Mouse (Mus musculus) heart, adult 18-20 months (tissue): Measurements from ENCODE around the gene Cfap74. TPM values are rescaled to one million over a fixed set of nuclear protein-coding genes. Genes with fewer than 3 reads are reported as not detected.
A peak's percentile ranks its signal among the peaks of the same experiment; 100 is the strongest.
"Not testable (repeated sequence)": the region's sequence is repeated elsewhere in the genome, so short reads cannot be mapped to it uniquely, and the experiment has no call there.

Experiments used
- DNase-seq, 2 experiments: peaks; one replicate each; pipeline ENCODE4 v3.0.0; 2021 to 2022; ENCODE audit warnings: mixed read lengths in 1 of 2
- total RNA-seq, 2 experiments: library from RNA; stranded (reverse); gene quantifications; 2 replicates each; pipeline ENCODE4 v1.2.3; 2021

The Cfap74 gene
- total RNA-seq, 2 experiments from 2014 or later = 0.31 TPM; not detected in 1

- DNase-seq = no peak
These were observed 314 bp upstream of the Cfap74 start for GRCm38 (mm10) chr4:155408695-155409057.

- DNase-seq = no peak
These were observed 3.1 kb downstream of the Cfap74 start for GRCm38 (mm10) chr4:155412124-155412523.

DNA sequence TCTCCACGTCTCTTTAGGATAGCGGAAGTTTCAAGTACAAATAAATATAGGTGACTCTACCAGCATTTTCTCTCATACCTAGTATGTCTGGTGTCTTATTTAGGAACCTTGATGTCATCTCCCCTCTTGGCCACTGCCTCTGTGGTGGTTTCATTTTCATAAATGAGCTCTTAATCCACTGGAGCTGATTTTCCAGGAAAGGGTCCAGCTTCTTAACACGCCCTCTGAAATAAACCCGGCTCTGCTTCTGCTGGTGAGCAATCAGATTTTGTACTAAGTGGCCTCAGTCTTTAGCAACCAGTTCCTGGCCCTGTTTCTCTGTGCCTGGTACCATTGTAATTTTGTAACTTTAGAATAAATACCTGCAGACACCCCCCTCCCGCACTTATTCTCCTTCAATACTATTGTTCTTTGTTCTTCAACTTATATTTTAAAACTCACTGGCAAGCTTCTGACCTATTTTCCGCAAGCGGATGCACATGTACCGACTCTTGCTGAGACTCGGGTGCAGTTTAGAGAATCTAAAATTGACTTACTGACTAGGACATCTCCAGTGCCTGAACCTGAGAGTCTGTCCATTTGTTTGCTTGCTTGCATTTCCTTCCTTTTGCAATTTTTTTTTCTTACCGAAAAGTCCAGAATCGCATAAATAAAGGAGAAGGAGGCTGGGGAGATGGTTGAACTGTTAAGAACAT, 4.8 kb downstream of the Cfap74 start:
- no peak for DNase-seq

GRCm38 (mm10) chr4:155414656-155415235, 5.8 kb downstream of the Cfap74 start:
- no peak for DNase-seq

DNA sequence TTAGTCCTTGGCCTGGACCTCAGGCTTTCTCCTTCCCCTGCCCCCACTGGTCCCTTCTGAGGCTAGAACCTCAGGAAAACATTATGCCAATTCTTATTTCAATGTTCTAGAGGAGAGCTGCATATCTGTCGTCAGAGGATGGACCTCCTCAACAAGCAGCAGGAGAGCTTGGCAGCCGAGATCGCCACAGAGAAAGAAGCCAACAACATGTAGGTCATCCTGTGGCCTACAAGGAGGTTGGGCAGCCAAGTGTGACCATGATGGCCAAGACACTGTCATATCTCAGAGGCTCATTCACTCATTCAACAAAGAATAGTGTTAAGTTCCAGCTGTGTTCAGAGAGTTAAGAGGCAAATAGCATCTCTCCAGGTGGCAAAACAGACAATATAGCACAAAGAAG, 11.1 kb downstream of the Cfap74 start:
- no peak for DNase-seq

DNA sequence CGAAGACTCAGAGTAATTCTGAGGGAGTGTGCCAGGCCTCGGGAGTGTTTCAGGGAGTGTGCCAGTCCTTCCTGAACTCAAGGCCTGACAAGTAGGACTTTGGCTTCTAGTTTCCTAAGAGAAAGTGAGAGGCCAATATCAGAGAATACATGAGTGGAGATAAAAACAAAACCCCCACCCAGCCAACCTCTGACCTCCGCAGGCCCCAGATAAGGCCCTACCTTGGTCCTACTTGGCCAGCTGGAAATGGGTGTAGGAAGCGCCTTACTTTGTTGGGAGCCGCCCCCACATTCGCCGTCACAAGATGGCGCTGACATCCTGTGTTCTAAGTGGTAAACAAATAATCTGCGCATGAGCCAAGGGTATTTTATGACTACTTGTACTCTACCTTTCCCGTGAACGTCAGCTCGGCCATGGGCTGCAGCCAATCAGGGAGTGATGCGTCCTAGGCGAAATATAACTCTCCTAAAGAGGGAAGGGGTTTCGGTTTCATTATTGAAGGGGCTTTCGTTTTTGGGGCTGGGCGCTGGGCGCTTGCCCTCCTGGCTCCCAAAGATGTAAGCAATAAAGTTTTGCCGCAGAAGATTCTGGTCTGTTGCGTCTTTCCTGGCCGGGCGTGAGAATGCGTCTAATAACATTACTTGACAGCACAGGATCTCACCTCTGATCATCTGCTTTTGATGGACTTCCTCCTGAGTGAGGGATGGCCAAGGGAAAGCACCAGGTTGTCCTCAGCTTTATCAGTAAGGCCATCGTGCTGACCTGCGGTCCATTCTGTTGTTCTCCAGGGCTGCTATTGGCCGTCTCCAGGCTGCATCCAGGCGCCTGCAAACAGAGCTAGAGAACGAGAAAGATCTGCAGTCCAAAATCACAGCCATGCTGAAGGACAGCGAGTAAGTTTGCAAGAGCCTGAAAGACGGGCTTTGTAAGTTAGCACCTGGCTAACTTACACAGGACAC, 12.7 kb downstream of the Cfap74 start:
- DNase-seq = not testable (repeated sequence)

GRCm38 (mm10) chr4:155423988-155424387, 15.0 kb downstream of the Cfap74 start:
- no peak for DNase-seq

- DNase-seq = no peak
These were observed 17.3 kb downstream of the Cfap74 start for GRCm38 (mm10) chr4:155426272-155426671.

GRCm38 (mm10) chr4:155428442-155428841, 19.5 kb downstream of the Cfap74 start:
- no peak for DNase-seq

DNA sequence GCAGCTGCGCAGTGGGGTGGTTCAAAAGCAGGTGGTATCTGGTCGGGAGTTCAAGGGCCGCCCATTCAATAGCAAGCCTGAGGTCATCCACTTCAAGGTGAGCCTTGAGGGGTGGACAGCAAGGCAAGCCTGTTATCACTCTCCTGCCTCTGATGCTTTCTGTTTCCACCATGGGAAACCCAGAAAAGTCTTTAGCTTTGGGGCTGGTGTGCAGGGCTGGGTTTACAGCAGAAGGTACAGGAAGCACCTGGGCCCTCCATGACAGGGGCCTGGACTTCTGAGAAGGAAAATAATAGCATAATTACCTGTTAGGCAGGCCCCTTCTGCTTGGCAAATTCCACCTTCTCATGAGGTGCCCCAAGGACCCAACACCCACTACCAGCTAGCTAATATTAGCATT, 20.2 kb downstream of the Cfap74 start:
- DNase-seq = no peak

DNA sequence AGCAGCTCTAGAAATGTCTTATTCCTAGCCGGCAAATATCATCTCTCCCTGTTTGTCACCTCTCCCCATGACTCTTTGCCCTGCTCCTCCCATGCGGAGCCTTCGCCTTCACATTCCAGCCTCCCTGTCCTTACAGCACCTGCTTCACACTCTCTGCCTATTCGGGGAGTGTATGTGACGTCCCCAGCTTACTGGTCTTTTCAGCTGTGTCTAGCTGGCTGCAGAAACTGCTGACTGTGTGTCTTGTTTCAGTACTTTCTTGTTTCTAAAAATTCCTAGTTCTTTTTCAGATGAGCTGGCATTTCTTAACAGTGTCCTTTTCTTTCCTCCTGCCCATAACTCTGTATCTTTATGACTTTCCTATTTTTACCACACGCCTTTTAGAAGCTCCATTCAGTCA, 23.4 kb downstream of the Cfap74 start:
- no peak for DNase-seq

DNA sequence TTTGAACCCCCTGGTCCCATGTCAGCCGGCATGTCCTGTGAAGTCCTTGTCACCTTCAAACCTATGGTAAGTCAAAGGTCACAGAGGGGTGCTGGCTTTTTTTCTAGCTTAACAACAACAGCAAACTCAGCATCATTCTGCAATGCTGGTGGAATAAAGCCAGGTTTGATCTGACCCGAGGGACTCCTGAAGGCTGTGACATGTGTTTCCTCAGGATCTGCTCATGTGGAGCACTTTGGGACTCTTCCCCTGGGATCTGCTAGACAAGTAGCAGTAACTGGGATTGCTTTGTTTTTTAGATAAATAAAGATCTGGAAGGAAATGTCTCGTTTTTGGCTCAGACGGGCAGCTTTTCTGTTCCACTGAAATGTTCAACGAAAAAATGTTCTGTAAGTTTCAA, 25.0 kb downstream of the Cfap74 start:
- peak in 1 of 2 experiments; percentile 14 for DNase-seq

GRCm38 (mm10) chr4:155442808-155443207, 33.8 kb downstream of the Cfap74 start:
- no peak for DNase-seq

DNA sequence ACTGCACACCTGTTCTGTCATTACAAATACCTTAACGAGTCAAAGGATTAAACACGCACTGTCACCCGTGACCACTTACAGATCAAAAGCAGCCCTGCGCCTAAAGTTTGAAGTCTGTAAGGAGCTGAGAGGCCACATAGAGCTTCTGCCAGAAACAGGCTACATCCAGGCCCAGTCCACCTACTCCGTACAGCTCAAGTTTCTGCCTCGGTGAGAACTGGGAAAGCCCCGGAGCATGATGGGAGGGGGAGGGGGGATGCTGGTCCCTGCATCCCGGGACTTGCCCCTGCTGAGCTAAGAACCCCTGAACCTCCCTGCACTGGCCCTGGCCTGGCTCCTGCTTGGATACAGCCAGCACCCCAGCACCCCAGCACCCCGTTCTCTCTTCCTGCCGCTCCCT, 42.6 kb downstream of the Cfap74 start:
- DNase-seq = no peak

DNA sequence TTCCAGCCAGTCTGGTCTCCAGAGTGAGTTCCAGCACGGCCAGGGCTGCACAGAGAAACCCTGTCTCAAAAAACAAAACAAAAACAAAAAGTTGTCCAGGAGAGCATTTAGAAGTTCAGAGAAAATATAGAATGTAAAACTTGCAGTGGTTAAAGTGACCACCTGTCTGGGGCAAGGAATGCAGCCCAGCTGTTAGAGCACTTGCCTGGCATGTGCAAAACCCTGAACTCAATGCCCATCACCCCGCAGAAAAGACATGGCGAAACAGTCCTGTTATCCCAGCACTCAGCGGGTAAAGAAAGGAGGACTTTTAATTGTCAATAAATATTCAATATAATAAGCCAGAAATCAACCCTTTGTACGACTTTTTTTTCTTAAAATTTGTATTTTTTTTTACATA, 49.6 kb downstream of the Cfap74 start:
- no peak for DNase-seq

DNA sequence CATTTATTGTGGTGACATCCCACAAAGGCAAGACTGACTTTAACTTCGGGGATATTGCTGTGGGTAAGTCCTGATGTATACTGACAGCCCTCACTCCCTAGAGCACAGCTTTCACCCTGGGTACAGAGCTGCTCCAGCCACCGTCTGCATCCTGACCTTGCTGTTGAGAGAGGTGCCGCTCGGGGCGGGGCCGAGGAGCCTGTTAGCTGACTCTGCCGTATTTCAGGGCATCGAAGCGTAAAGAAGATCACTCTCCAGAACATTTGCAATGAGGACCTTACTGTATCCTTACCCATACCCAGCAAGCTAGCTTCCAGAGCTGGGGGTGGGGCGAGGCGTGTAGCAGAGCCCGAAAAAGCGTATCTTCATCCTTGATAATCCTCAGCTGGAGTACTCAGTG, 54.1 kb downstream of the Cfap74 start:
- no peak for DNase-seq

GRCm38 (mm10) chr4:155463611-155464010, 54.6 kb downstream of the Cfap74 start:
- peak; percentile 28 to 64 for DNase-seq

- DNase-seq = no peak
These were observed 55.1 kb downstream of the Cfap74 start for GRCm38 (mm10) chr4:155464061-155464460.

DNA sequence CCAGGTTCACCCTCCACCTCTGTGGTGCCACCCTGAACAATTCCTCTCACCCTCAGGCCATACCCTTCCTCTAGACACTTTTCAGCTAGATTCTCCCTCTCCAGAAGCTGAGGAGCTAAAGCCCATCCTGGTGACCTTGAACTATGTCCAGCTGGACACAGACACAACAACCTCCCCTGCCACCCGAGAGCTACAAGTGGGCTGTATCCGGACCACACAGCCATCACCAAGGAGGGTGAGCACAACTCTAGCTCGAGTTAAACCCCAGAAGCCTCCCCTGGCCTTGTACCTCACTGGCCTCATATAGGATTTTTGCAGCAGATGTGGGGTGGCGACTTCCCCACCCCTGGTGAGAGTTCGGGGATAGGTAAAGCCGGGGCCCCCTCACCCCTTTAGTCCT, 56.6 kb downstream of the Cfap74 start:
- DNase-seq = no peak

DNA sequence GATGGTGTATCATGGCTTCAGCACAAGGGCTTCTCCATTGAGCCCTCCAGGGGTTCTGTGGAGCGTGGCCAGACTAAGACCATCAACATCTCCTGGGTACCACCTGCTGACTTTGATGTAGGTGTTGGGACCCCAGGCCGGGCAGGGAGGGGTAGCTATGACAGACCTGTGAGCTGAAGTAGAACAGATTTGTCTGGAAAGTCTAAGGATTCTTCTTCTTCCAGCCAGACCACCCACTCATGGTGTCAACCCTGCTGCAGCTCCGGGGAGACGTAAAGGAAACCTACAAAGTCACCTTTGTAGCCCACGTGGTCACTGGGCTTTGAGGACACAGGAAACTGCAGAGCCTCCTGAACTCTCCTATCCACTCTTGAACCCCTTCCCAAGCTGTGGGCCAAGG, 57.1 kb downstream of the Cfap74 start:
- no peak for DNase-seq

DNA sequence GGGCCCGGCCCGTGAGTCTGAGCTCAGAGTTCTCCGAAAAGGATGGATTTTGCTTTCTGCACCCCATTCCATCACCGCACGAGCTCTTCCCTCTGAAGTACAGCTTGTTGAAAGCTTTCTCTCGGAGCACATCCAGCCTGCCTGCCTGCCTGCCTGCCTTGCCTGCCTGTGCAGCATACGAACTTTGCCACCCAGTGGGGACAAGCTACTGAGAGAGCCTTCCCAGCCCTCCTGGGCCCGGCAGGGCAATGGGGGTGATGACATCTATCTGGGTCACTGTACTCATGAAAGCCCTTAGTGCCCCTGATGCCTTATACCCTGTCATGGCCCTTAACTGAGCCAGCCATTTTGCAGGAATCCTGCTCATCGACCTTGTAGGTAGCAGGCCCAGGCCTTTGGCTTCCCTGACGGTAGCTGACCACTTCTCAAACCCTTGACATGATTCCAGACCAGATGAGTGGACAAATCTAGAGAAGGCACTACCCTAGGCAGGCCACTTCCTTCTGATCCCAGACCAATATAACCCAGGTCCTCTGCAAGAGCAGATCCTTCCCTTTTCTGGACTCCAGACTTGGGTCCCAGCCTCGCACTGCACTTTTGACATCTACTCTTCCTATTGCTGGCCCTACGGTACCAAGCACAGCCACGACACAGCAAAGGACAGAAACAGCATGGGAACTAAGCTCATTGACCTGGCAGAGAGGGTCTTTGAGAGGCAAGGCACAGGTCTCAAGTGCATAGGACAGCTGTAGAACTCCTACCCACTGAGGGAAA, 58.4 kb downstream of the Cfap74 start:
- no peak for DNase-seq

DNA sequence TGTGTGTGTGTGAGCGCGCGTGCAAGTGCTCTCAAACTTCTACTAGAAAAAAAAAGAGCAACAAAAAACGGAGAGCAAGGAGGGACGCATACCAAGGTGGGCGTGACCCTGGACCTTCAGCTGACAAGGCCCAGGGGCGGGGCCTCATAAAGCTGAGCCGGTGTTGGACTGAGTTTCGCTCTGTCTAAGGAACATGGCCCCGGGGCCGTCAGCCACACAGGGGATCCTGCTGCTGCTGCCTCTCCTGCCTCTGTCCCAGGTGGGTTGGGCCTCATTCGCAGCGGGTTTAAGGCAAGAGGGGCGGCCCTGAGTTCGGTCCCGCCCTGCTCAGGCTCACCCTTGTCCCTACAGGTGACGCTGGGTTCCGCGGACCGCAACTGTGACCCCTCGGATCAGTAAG, 60.0 kb downstream of the Cfap74 start, which contains the start of gene Tmem52:
TSS of gene Tmem52 (plus strand) at position 163 of the 400 bp plus-strand sequence.
- peak in 1 of 2 experiments; percentile 37 for DNase-seq
